ENCODE assay signal across 14 mouse cellular contexts in genomic region chr1:172305635-172306034, GRCm38 (mm10). TPM values are rescaled to one million over a fixed set of nuclear protein-coding genes. Genes with fewer than 3 reads are reported as not detected.
DNase-seq lines count a peak whose midpoint lies in the region; ATAC-seq and TF ChIP-seq lines count a peak whose summit lies in the region.
"Had no signal": no experiment of that assay in that cellular context is flagged by ENCODE, and none has a peak within 500 bp of the region (broad histone marks: within the 10 kb centered on the region; RNA-seq: fewer than 3 reads in every experiment).

No protein-coding gene starts in this region.

- H3K27me3 ChIP-seq in heart, adult 2 months (ENCODE audit: control insufficient read depth, insufficient read depth, low read length): no peaks in the 10 kb centered on the region
- H3K27me3 ChIP-seq in lung, postnatal 0 days (replicated peaks; ENCODE audit: insufficient read depth, low read length): no peaks in the 10 kb centered on the region
- no peaks in the 10 kb centered on the region for H3K27me3 ChIP-seq in ES-Bruce4 (ENCODE audit: control insufficient read depth, insufficient read depth, low read length, poor library complexity, severe bottlenecking)
- H3K27me3 ChIP-seq: lung, embryonic 15.5 days; stomach, embryonic 15.5 days had no signal

- peak; percentile 49 for TF ChIP-seq CTCF in heart, adult 2 months (IDR thresholded peaks at IDR 0.05)
- peak; percentile 50 for TF ChIP-seq CTCF in lung, postnatal 0 days (IDR thresholded peaks at IDR 0.05)
- peak; percentile 61 for TF ChIP-seq CTCF in ES-Bruce4 (IDR thresholded peaks at IDR 0.05; ENCODE audit: low read depth, low read length)

- H3K4me2 ChIP-seq in lung, postnatal 0 days (replicated peaks; ENCODE audit: low read depth, low read length): no peak overlapping the region
- H3K4me2 ChIP-seq: lung, embryonic 15.5 days; stomach, embryonic 15.5 days had no signal

- ATAC-seq in lung, postnatal 0 days: no peak

- no peak overlapping the region for H3K9ac ChIP-seq in heart, adult 2 months (ENCODE audit: low read depth, low read length)
- H3K9ac ChIP-seq in lung, postnatal 0 days (replicated peaks; ENCODE audit: low read depth): no peak overlapping the region
- no peak overlapping the region for H3K9ac ChIP-seq in ES-Bruce4 (ENCODE audit: low read depth, poor library complexity, severe bottlenecking)
- H3K9ac ChIP-seq: lung, embryonic 15.5 days; stomach, embryonic 15.5 days had no signal

- no peak for DNase-seq in heart, adult 2 months
- DNase-seq in heart, postnatal 25 days (ENCODE audit: low spot score): no peak
- DNase-seq in lung, postnatal 0 days (ENCODE audit: low spot score): no peak
- no peak for DNase-seq in lung, adult 18-20 months
- peak; percentile 44 for DNase-seq in naive thymus-derived CD4-positive, alpha-beta T cell, adult 2 months (ENCODE audit: low read depth)
- no peak for DNase-seq in ovary, postnatal 36 days (ENCODE audit: low spot score)
- DNase-seq: gastrocnemius, postnatal 36 days; heart, postnatal 14 days had no signal

- TF ChIP-seq POLR2A in heart, adult 2 months (IDR thresholded peaks at IDR 0.05; ENCODE audit: insufficient read depth, low read depth, low read length): no peak
- TF ChIP-seq POLR2A in ES-Bruce4 (IDR thresholded peaks at IDR 0.05; ENCODE audit: insufficient read depth, low read length): no peak

- no peaks in the 10 kb centered on the region for H3K79me2 ChIP-seq in heart, adult 2 months (replicated peaks; ENCODE audit: control insufficient read depth, insufficient read depth, low read length)

- TF ChIP-seq EP300 in heart, adult 2 months (IDR thresholded peaks at IDR 0.05; ENCODE audit: insufficient read depth, low read depth, low read length): no peak
- no peak for TF ChIP-seq EP300 in lung, postnatal 0 days (IDR thresholded peaks at IDR 0.05)
- no peak for TF ChIP-seq EP300 in ES-Bruce4 (IDR thresholded peaks at IDR 0.05; ENCODE audit: insufficient read depth, low read depth, low read length)

- no peak overlapping the region; the same call in 1 of the 2 replicates for H3K27ac ChIP-seq in heart, adult 2 months
- H3K27ac ChIP-seq in lung, postnatal 0 days (ENCODE audit: low read length): no peak overlapping the region
- no peak overlapping the region for H3K27ac ChIP-seq in ES-Bruce4 (ENCODE audit: insufficient read depth, low read length)
- H3K27ac ChIP-seq: lung, embryonic 15.5 days; stomach, embryonic 15.5 days had no signal

- no peaks in the 10 kb centered on the region for H3K9me3 ChIP-seq in lung, postnatal 0 days (ENCODE audit: low read length)
- H3K9me3 ChIP-seq in ES-Bruce4 (replicated peaks; ENCODE audit: control insufficient read depth, insufficient read depth, low read length, poor library complexity, severe bottlenecking): no peaks in the 10 kb centered on the region
- H3K9me3 ChIP-seq: forebrain, embryonic 10.5 days; lung, embryonic 15.5 days; stomach, embryonic 15.5 days had no signal

- no peak overlapping the region for H3K4me3 ChIP-seq in heart, adult 2 months
- no peak overlapping the region for H3K4me3 ChIP-seq in lung, postnatal 0 days (ENCODE audit: low read depth, low read length)
- H3K4me3 ChIP-seq in ES-Bruce4 (ENCODE audit: low read depth, low read length): no peak overlapping the region
- H3K4me3 ChIP-seq: forebrain, embryonic 10.5 days; lung, embryonic 15.5 days; stomach, embryonic 15.5 days had no signal

- WGBS in heart, adult 2 months: 66% methylated on average over 3 of the region's 3 CpGs
- 79% methylated on average over 3 of the region's 3 CpGs for WGBS in lung, postnatal 0 days

- peaks cover 7% of the 10 kb centered on the region for H3K4me1 ChIP-seq in heart, adult 2 months (ENCODE audit: control insufficient read depth, insufficient read depth, low read length)
- no peaks in the 10 kb centered on the region; the same call in 1 of the 2 replicates for H3K4me1 ChIP-seq in lung, postnatal 0 days (ENCODE audit: insufficient read depth, low read depth, low read length)
- H3K4me1 ChIP-seq in ES-Bruce4 (ENCODE audit: control insufficient read depth, insufficient read depth, low read length): peaks cover 10% of the 10 kb centered on the region

- intact Hi-C loops in heart, adult 2 months (cut with DNase I): loop anchor here (5.0 kb wide), 1 partner anchor 58 kb away; no protein-coding TSS in a partner anchor
- intact Hi-C loops in heart, postnatal 25 days (cut with DNase I): no loop called here

- no peaks in the 10 kb centered on the region for H3K36me3 ChIP-seq in heart, adult 2 months (ENCODE audit: control insufficient read depth, insufficient read depth, low read length)
- H3K36me3 ChIP-seq in lung, postnatal 0 days (ENCODE audit: insufficient read depth, low read length): no peaks in the 10 kb centered on the region
- H3K36me3 ChIP-seq in ES-Bruce4 (ENCODE audit: control insufficient read depth, insufficient read depth, low read length, poor library complexity, severe bottlenecking): no peaks in the 10 kb centered on the region
- H3K36me3 ChIP-seq: forebrain, embryonic 10.5 days; lung, embryonic 15.5 days; stomach, embryonic 15.5 days had no signal

RNA-seq across cellular contexts. Expression of gene Atp1a2, which starts 7.8 kb away (rescaled TPM):
- total RNA-seq in heart, adult 2 months (2021): 100 to 1,000 TPM; 462 to 588 TPM
- polyA plus RNA-seq in heart, adult 2 months (2012; rRNA removed): 319 and 349 TPM in 2 replicates
- total RNA-seq in heart, postnatal 25 days (2021): 100 to 1,000 TPM; 600 to 610 TPM
- polyA plus RNA-seq in lung, postnatal 0 days (2015; fragmentation: Nextera tagmentation; extraction: Ambion mirVana): 15.3 and 17.0 TPM in 2 replicates
- 2.1 and 2.6 TPM in 2 replicates for polyA plus RNA-seq in ES-Bruce4 (2011; ENCODE audit: insufficient read depth, insufficient read length, low read depth, missing spikeins)

RNA-seq across cellular contexts. Expression of gene Kcnj9, which starts 23.5 kb away (rescaled TPM):
- not detected for total RNA-seq in heart, adult 2 months (2021)
- polyA plus RNA-seq in heart, adult 2 months (2012; rRNA removed): 0.04 and 0.06 TPM in 2 replicates
- under 1 TPM in 1 of 2 experiments, not detected in 1; 0.06 TPM for total RNA-seq in heart, postnatal 25 days (2021)
- not detected in 2 replicates for polyA plus RNA-seq in lung, postnatal 0 days (2015; fragmentation: Nextera tagmentation; extraction: Ambion mirVana)
- not detected in 2 replicates for polyA plus RNA-seq in ES-Bruce4 (2011; ENCODE audit: insufficient read depth, insufficient read length, low read depth, missing spikeins)
- total RNA-seq: gastrocnemius, postnatal 36 days; heart, postnatal 14 days had no signal
- polyA plus RNA-seq: kidney, embryonic 14.5 days had no signal

RNA-seq across cellular contexts. Expression of gene Kcnj10, which starts 35.4 kb away (rescaled TPM):
- under 1 TPM; 0.07 to 0.08 TPM for total RNA-seq in heart, adult 2 months (2021)
- 0.26 and 0.27 TPM in 2 replicates for polyA plus RNA-seq in heart, adult 2 months (2012; rRNA removed)
- total RNA-seq in heart, postnatal 25 days (2021): under 1 TPM; 0.10 to 0.14 TPM
- polyA plus RNA-seq in lung, postnatal 0 days (2015; fragmentation: Nextera tagmentation; extraction: Ambion mirVana): 0.04 TPM in 2 replicates
- 1.0 and 1.3 TPM in 2 replicates for polyA plus RNA-seq in ES-Bruce4 (2011; ENCODE audit: insufficient read depth, insufficient read length, low read depth, missing spikeins)
- total RNA-seq: gastrocnemius, postnatal 36 days had no signal

RNA-seq across cellular contexts. Expression of gene Igsf8, which starts 44.2 kb away (rescaled TPM):
- 10 to 100 TPM; 10.9 to 13.5 TPM for total RNA-seq in heart, adult 2 months (2021)
- polyA plus RNA-seq in heart, adult 2 months (2012; rRNA removed): 25.9 and 39.9 TPM in 2 replicates
- 10 to 100 TPM in 1 of 2 experiments, 1 to 10 TPM in 1; 9.3 to 15.2 TPM for total RNA-seq in heart, postnatal 25 days (2021)
- 30.0 and 32.4 TPM in 2 replicates for polyA plus RNA-seq in lung, postnatal 0 days (2015; fragmentation: Nextera tagmentation; extraction: Ambion mirVana)
- polyA plus RNA-seq in ES-Bruce4 (2011; ENCODE audit: insufficient read depth, insufficient read length, low read depth, missing spikeins): 35.4 and 35.8 TPM in 2 replicates

RNA-seq across cellular contexts. Expression of gene Atp1a4, which starts 47.4 kb away (rescaled TPM):
- total RNA-seq in heart, adult 2 months (2021): not detected
- polyA plus RNA-seq in heart, adult 2 months (2012; rRNA removed): 0.10 and 0.35 TPM in 2 replicates
- not detected for total RNA-seq in heart, postnatal 25 days (2021)
- 0.04 and 0.05 TPM in 2 replicates for polyA plus RNA-seq in lung, postnatal 0 days (2015; fragmentation: Nextera tagmentation; extraction: Ambion mirVana)
- polyA plus RNA-seq in ES-Bruce4 (2011; ENCODE audit: insufficient read depth, insufficient read length, low read depth, missing spikeins): not detected in 2 replicates
- total RNA-seq: heart, postnatal 14 days; left cerebral cortex, adult 18-20 months had no signal
- polyA plus RNA-seq: forebrain, embryonic 10.5 days; kidney, embryonic 14.5 days; lung, embryonic 15.5 days; stomach, embryonic 15.5 days had no signal

Comparison
In these comparisons a context has a peak if more than half of its experiments do, and no peak if none do; other contexts are left out.
1. RNA of gene Atp1a2, which starts 7.8 kb away (polyA plus RNA-seq): 319 to 349 TPM in heart, adult 2 months; 15.3 to 17.0 TPM in lung, postnatal 0 days and 2.1 to 2.6 TPM in ES-Bruce4; every median in the first group is over 10 times any median in the second.
2. Peak in every context shown above with its lines, with median percentiles within 50 percentile points of each other: CTCF ChIP-seq.